Mouse (Mus musculus): Measurements from ENCODE around the gene Ripply1. TPM values are rescaled to one million over a fixed set of nuclear protein-coding genes. Genes with fewer than 3 reads are reported as not detected.

Gene Ripply1
- polyA plus RNA-seq, 1 experiment from 2014 or later: not detected

DNA sequence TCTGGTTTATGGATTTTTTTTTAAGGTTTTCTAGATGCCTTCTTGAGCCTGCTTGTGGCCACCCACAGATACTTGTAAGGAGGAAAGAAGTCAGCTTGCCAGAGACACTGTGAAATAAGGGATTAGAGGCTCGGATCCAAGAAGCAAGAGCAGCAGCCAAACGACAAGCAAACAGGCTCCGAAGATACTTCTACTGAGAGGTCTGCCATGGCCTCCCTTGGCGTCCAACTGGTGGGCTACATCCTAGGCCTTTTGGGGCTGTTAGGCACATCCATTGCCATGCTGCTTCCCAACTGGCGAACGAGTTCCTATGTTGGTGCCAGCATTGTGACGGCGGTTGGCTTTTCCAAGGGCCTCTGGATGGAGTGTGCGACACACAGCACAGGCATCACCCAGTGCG is 26.3 kb upstream of the Ripply1 start:
- no peak overlapping the region for H3K4me2 ChIP-seq (ENCODE audit: low read depth, low read length, severe bottlenecking)
- H3K27ac ChIP-seq (ENCODE audit: low read depth, low read length): no peak overlapping the region
- H3K4me3 ChIP-seq (ENCODE audit: low read depth, low read length): no peak overlapping the region
- no peaks in the 10 kb centered on the region for H3K4me1 ChIP-seq (replicated peaks; ENCODE audit: control insufficient read depth, insufficient read depth, low read length)
- peaks cover 5% of the 10 kb centered on the region for H3K27me3 ChIP-seq (ENCODE audit: control insufficient read depth, insufficient read depth, low read length)
- H3K9ac ChIP-seq (ENCODE audit: low read length): no peak overlapping the region
- no peaks in the 10 kb centered on the region for H3K9me3 ChIP-seq (ENCODE audit: control insufficient read depth, low read length)
- ATAC-seq (replicated peaks; ENCODE audit: low FRiP score): no peak
- DNase-seq (ENCODE audit: low spot score): no peak
- 89% methylated on average over 10 of the region's 10 CpGs for WGBS
- no peaks in the 10 kb centered on the region for H3K36me3 ChIP-seq (ENCODE audit: control insufficient read depth, insufficient read depth, low read length)

- Histone ChIP-seq H3K4me3 (ENCODE audit: low read depth, low read length) (no peak overlapping the region), H3K9me3 (ENCODE audit: control insufficient read depth, low read length) (no peaks in the 10 kb centered on the region), H3K36me3 (ENCODE audit: control insufficient read depth, insufficient read depth, low read length) (no peaks in the 10 kb centered on the region), H3K4me1 (replicated peaks; ENCODE audit: control insufficient read depth, insufficient read depth, low read length) (no peaks in the 10 kb centered on the region), H3K27me3 (ENCODE audit: control insufficient read depth, insufficient read depth, low read length) (peaks cover 5% of the 10 kb centered on the region), H3K27ac (ENCODE audit: low read depth, low read length) (no peak overlapping the region), H3K4me2 (ENCODE audit: low read depth, low read length, severe bottlenecking) (no peak overlapping the region), H3K9ac (ENCODE audit: low read length) (no peak overlapping the region)
- DNase-seq (ENCODE audit: low spot score) (no peak), ATAC-seq (replicated peaks; ENCODE audit: low FRiP score) (no peak)
- WGBS: 66% methylated on average over 4 of the region's 4 CpGs
Measured at GRCm38 (mm10) chrX:139808085-139808484, 25.9 kb upstream of the Ripply1 start.

GRCm38 (mm10) chrX:139807391-139807790 is 25.2 kb upstream of the Ripply1 start:
- DNase-seq (ENCODE audit: low spot score) (no peak), ATAC-seq (replicated peaks; ENCODE audit: low FRiP score) (no peak)
- no peak overlapping the region for H3K4me3 ChIP-seq (ENCODE audit: low read depth, low read length)

DNA sequence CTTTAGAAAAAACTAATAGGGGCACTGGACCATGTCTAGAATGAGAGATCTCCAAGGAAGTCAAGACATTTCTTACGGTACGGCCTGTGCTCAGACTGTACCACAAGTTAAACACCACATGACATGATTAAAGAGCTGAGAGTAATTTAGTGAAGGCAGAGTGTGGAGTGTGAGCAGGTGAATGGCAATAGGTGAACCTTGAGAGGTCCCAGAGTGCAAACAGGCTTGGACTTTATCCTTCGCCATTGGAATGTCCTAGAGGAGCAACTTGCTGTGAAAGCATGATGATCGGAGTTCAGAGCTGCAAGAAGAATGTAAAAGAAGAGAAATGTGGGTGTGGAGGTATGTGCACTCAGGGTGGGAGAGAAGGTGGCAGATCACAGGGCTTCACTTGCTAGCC is 23.8 kb upstream of the Ripply1 start:
- WGBS: 97% methylated on average over 4 of the region's 4 CpGs
- Histone ChIP-seq H3K9me3 (ENCODE audit: control insufficient read depth, low read length) (no peaks in the 10 kb centered on the region), H3K4me2 (ENCODE audit: low read depth, low read length, severe bottlenecking) (no peak overlapping the region), H3K27me3 (ENCODE audit: control insufficient read depth, insufficient read depth, low read length) (peaks cover 2% of the 10 kb centered on the region), H3K4me3 (ENCODE audit: low read depth, low read length) (no peak overlapping the region), H3K9ac (ENCODE audit: low read length) (no peak overlapping the region), H3K27ac (ENCODE audit: low read depth, low read length) (no peak overlapping the region), H3K36me3 (ENCODE audit: control insufficient read depth, insufficient read depth, low read length) (no peaks in the 10 kb centered on the region), H3K4me1 (replicated peaks; ENCODE audit: control insufficient read depth, insufficient read depth, low read length) (no peaks in the 10 kb centered on the region)
- no peak for DNase-seq (ENCODE audit: low spot score)
- no peak for ATAC-seq (replicated peaks; ENCODE audit: low FRiP score)

More at GRCm38 (mm10) chrX:139807391-139807790, 25.2 kb upstream of the Ripply1 start:
- Histone ChIP-seq H3K27me3 (ENCODE audit: control insufficient read depth, insufficient read depth, low read length) (peaks cover 2% of the 10 kb centered on the region), H3K9me3 (ENCODE audit: control insufficient read depth, low read length) (no peaks in the 10 kb centered on the region), H3K36me3 (ENCODE audit: control insufficient read depth, insufficient read depth, low read length) (no peaks in the 10 kb centered on the region), H3K27ac (ENCODE audit: low read depth, low read length) (no peak overlapping the region), H3K4me2 (ENCODE audit: low read depth, low read length, severe bottlenecking) (no peak overlapping the region), H3K4me1 (replicated peaks; ENCODE audit: control insufficient read depth, insufficient read depth, low read length) (no peaks in the 10 kb centered on the region), H3K9ac (ENCODE audit: low read length) (no peak overlapping the region)
- WGBS: 65% methylated on average over 2 of the region's 2 CpGs

DNA sequence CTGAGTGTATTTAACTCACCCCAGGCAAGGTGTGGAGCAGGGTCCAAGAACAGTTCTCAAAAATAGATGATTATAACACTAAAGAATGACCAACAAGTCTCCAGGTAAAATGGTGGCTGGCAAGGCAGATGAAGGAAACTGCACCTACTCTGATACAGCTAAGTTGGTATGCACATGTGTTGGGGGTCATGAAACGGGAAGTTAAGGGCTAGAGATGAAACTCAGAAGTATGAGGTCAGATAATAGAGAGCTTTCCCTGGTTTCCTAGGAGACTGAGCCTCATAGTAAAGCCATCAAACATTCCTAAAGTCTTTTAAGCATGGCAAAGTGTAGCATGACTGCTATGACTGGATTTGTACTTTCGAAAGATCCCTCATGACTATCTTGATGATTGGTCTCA is 20.9 kb upstream of the Ripply1 start:
- ATAC-seq (replicated peaks; ENCODE audit: low FRiP score) (no peak), DNase-seq (ENCODE audit: low spot score) (no peak)
- H3K27ac ChIP-seq (ENCODE audit: low read depth, low read length): no peak overlapping the region
- H3K36me3 ChIP-seq (ENCODE audit: control insufficient read depth, insufficient read depth, low read length): no peaks in the 10 kb centered on the region
- no peak overlapping the region for H3K4me3 ChIP-seq (ENCODE audit: low read depth, low read length)
- WGBS: 75% methylated on average over 2 of the region's 2 CpGs
- no peak overlapping the region for H3K9ac ChIP-seq (ENCODE audit: low read length)
- no peaks in the 10 kb centered on the region for H3K4me1 ChIP-seq (replicated peaks; ENCODE audit: control insufficient read depth, insufficient read depth, low read length)
- H3K9me3 ChIP-seq (ENCODE audit: control insufficient read depth, low read length): no peaks in the 10 kb centered on the region
- no peak overlapping the region for H3K4me2 ChIP-seq (ENCODE audit: low read depth, low read length, severe bottlenecking)
- H3K27me3 ChIP-seq (ENCODE audit: control insufficient read depth, insufficient read depth, low read length): no peaks in the 10 kb centered on the region; the same call in none of the 2 replicates

DNA sequence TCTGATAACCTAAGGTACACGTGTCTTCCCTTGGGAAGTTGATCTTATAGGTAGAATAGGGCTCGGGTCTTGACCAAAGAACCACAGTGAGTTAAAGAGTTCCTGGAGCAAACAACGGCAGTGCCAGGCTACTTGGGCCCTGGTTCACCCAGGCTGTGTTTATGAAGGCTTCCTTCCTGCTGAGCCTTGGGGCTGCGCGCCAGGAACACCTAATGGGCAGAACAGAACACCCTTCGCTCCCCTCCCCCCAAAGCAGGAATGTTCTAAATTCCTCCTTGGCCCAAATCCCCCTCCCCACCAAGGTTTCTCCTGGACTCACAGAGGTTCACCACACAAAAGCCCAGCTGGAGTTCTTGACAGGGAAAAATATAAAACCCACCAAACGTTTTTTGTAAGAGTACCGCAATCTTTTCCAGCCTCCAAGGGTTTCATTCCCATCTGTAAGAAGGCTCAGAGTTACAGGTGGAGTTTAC is 18.3 kb upstream of the Ripply1 start, which contains the start of gene Cldn2:
TSS of gene Cldn2 (plus strand) at position 423 of the 473 bp plus-strand sequence.
- no peak within 1 kb of the TSS for H3K27ac ChIP-seq (ENCODE audit: low read depth, low read length)
- no peak within 1 kb of the TSS for H3K4me3 ChIP-seq (ENCODE audit: low read depth, low read length)
- ATAC-seq (replicated peaks; ENCODE audit: low FRiP score) (no peak), DNase-seq (ENCODE audit: low spot score) (no peak)
- H3K27me3 ChIP-seq (ENCODE audit: control insufficient read depth, insufficient read depth, low read length): no peaks in the 10 kb centered on the region; the same call in 1 of the 2 replicates
- 62% methylated on average over 8 of the region's 8 CpGs for WGBS
- H3K9me3 ChIP-seq (ENCODE audit: control insufficient read depth, low read length): no peaks in the 10 kb centered on the region
- no peaks in the 10 kb centered on the region for H3K36me3 ChIP-seq (ENCODE audit: control insufficient read depth, insufficient read depth, low read length)
- H3K4me1 ChIP-seq (replicated peaks; ENCODE audit: control insufficient read depth, insufficient read depth, low read length): no peaks in the 10 kb centered on the region
- H3K9ac ChIP-seq (ENCODE audit: low read length): no peak within 1 kb of the TSS
- no peak within 1 kb of the TSS for H3K4me2 ChIP-seq (ENCODE audit: low read depth, low read length, severe bottlenecking)

- H3K4me1 ChIP-seq (replicated peaks; ENCODE audit: control insufficient read depth, insufficient read depth, low read length): no peaks in the 10 kb centered on the region
- no peak overlapping the region for H3K27ac ChIP-seq (ENCODE audit: low read depth, low read length)
- H3K27me3 ChIP-seq (ENCODE audit: control insufficient read depth, insufficient read depth, low read length): no peaks in the 10 kb centered on the region; the same call in 1 of the 2 replicates
- DNase-seq (ENCODE audit: low spot score): no peak
- 85% methylated on average over 3 of the region's 3 CpGs for WGBS
- H3K36me3 ChIP-seq (ENCODE audit: control insufficient read depth, insufficient read depth, low read length): no peaks in the 10 kb centered on the region
- no peak overlapping the region for H3K4me2 ChIP-seq (ENCODE audit: low read depth, low read length, severe bottlenecking)
- no peak overlapping the region for H3K4me3 ChIP-seq (ENCODE audit: low read depth, low read length)
- no peak for ATAC-seq (replicated peaks; ENCODE audit: low FRiP score)
- no peak overlapping the region for H3K9ac ChIP-seq (ENCODE audit: low read length)
- no peaks in the 10 kb centered on the region for H3K9me3 ChIP-seq (ENCODE audit: control insufficient read depth, low read length)
Measured at GRCm38 (mm10) chrX:139799953-139800352, 17.8 kb upstream of the Ripply1 start.

DNA sequence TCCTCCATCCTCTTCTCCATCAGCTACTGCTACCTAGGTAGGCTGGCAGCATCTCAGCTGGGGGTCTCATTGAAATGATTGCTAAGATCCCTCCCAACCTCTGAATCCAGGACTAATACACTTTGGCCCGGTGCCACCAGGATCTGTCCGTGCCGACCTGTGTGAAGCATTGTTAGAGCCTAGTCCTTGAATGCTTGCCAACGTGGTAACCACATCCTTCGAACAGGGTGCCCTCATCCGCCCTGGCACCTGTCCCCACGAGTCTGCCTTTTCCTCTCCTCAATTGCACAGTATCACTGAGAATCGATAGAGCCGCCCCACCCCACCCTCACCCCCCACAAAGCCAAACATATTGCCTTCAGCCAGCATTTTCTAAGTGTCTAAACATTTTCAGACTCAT is 15.7 kb upstream of the Ripply1 start:
- no peaks in the 10 kb centered on the region; the same call in 1 of the 2 replicates for H3K27me3 ChIP-seq (ENCODE audit: control insufficient read depth, insufficient read depth, low read length)
- H3K4me1 ChIP-seq (replicated peaks; ENCODE audit: control insufficient read depth, insufficient read depth, low read length): no peaks in the 10 kb centered on the region
- no peak overlapping the region for H3K9ac ChIP-seq (ENCODE audit: low read length)
- no peak overlapping the region for H3K4me2 ChIP-seq (ENCODE audit: low read depth, low read length, severe bottlenecking)
- no peaks in the 10 kb centered on the region for H3K36me3 ChIP-seq (ENCODE audit: control insufficient read depth, insufficient read depth, low read length)
- H3K4me3 ChIP-seq (ENCODE audit: low read depth, low read length): no peak overlapping the region
- 79% methylated on average over 9 of the region's 9 CpGs for WGBS
- H3K27ac ChIP-seq (ENCODE audit: low read depth, low read length): no peak overlapping the region
- H3K9me3 ChIP-seq (ENCODE audit: control insufficient read depth, low read length): no peaks in the 10 kb centered on the region
- no peak for ATAC-seq (replicated peaks; ENCODE audit: low FRiP score)
- no peak for DNase-seq (ENCODE audit: low spot score)

DNA sequence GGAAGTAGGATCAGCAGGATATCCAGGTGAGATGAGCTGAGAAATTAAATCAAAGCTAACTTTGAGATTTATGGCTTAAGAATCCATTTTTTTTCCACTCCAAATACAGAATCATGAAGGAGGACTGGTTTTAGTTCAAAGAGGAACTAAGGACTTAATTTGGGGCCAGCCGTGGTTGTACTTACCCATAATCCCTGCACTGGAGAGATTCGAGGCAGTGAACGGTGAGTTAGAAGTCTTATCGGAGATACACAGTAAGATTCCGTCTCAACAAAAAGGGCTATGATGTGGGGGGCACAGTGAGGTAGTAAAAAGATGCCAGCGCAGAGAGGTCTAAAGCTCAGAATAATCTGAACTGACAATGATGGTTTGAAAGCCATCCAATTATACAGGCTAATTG is 13.9 kb upstream of the Ripply1 start:
- no peak for ATAC-seq (replicated peaks; ENCODE audit: low FRiP score)
- H3K27me3 ChIP-seq (ENCODE audit: control insufficient read depth, insufficient read depth, low read length): no peaks in the 10 kb centered on the region; the same call in 1 of the 2 replicates
- H3K27ac ChIP-seq (ENCODE audit: low read depth, low read length): no peak overlapping the region
- H3K9me3 ChIP-seq (ENCODE audit: control insufficient read depth, low read length): no peaks in the 10 kb centered on the region
- 86% methylated on average over 6 of the region's 6 CpGs for WGBS
- H3K36me3 ChIP-seq (ENCODE audit: control insufficient read depth, insufficient read depth, low read length): no peaks in the 10 kb centered on the region
- no peak overlapping the region for H3K9ac ChIP-seq (ENCODE audit: low read length)
- H3K4me3 ChIP-seq (ENCODE audit: low read depth, low read length): no peak overlapping the region
- DNase-seq (ENCODE audit: low spot score): no peak
- no peak overlapping the region for H3K4me2 ChIP-seq (ENCODE audit: low read depth, low read length, severe bottlenecking)
- H3K4me1 ChIP-seq (replicated peaks; ENCODE audit: control insufficient read depth, insufficient read depth, low read length): no peaks in the 10 kb centered on the region

Data from forebrain, embryonic 11.5 days (tissue).